Mouse (Mus musculus) ES-Bruce4 (cell line): ENCODE data around the gene Map4k4.

Experiments used
- CTCF ChIP-seq: IDR thresholded peaks from one replicate; pipeline ENCODE4 v1.8.1; 2011; ENCODE audit warnings: low read depth, low read length
- POLR2A ChIP-seq: IDR thresholded peaks from one replicate; pipeline ENCODE4 v1.8.1; 2011; ENCODE audit warnings: low read length; ENCODE audit not compliant: insufficient read depth

DNA sequence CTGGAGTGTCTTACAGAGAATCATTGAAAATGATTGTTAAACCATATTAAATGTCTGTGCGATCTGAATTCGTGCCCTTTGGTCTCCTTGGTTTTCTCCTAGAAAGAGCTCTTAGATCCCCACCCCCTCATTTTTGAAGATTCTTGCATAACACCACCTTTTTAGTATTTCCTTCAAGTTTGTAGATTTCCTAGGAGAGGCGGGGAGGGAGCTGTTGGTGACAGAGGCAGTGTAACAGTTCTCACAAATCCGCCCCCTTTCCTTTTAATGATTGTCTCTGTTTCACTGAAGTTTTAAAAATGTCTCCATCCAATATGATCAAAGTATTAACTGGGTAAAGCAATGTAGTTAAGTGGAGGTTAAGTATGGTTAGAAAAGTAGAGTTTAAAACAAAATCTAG lies 45.7 kb downstream of the Map4k4 start:
- TF ChIP-seq POLR2A (no peak), CTCF (no peak)
